ENCODE assay signal across 9 mouse cellular contexts in genomic region chr9:122655583-122655982, GRCm38 (mm10).
DNase-seq lines count a peak whose midpoint lies in the region; ATAC-seq lines count a peak whose summit lies in the region.
"Had no signal": no experiment of that assay in that cellular context is flagged by ENCODE, and none has a peak within 500 bp of the region (broad histone marks: within the 10 kb centered on the region; RNA-seq: fewer than 3 reads in every experiment).

No protein-coding gene starts in this region.

- WGBS in hindbrain, embryonic 11.5 days = 37% methylated on average over 17 of the region's 17 CpGs
- 47% methylated on average over 17 of the region's 17 CpGs for WGBS in hindbrain, embryonic 16.5 days
- 58% methylated on average over 17 of the region's 17 CpGs for WGBS in midbrain, embryonic 10.5 days
- 45% methylated on average over 17 of the region's 17 CpGs for WGBS in hindbrain, embryonic 13.5 days

- H3K36me3 ChIP-seq in hindbrain, embryonic 11.5 days (ENCODE audit: control insufficient read depth, insufficient read depth, low read length) = no peaks in the 10 kb centered on the region
- no peaks in the 10 kb centered on the region for H3K36me3 ChIP-seq in hindbrain, embryonic 16.5 days (ENCODE audit: control insufficient read depth, insufficient read depth, low read length)
- H3K36me3 ChIP-seq in midbrain, embryonic 10.5 days = no peaks in the 10 kb centered on the region
- H3K36me3 ChIP-seq in hindbrain, embryonic 13.5 days = no peaks in the 10 kb centered on the region
- H3K36me3 ChIP-seq: liver, embryonic 13.5 days had no signal

- no peaks in the 10 kb centered on the region for H3K27me3 ChIP-seq in hindbrain, embryonic 11.5 days (ENCODE audit: control insufficient read depth, insufficient read depth, low read length)
- no peaks in the 10 kb centered on the region for H3K27me3 ChIP-seq in hindbrain, embryonic 16.5 days (replicated peaks; ENCODE audit: control insufficient read depth, insufficient read depth, low read length)
- no peaks in the 10 kb centered on the region for H3K27me3 ChIP-seq in midbrain, embryonic 10.5 days (ENCODE audit: low read depth, poor library complexity, severe bottlenecking)
- no peaks in the 10 kb centered on the region for H3K27me3 ChIP-seq in hindbrain, embryonic 13.5 days
- H3K27me3 ChIP-seq: liver, embryonic 13.5 days had no signal

- no peak overlapping the region for H3K4me2 ChIP-seq in hindbrain, embryonic 11.5 days (replicated peaks; ENCODE audit: low read depth, low read length)
- H3K4me2 ChIP-seq in hindbrain, embryonic 16.5 days (ENCODE audit: low read length) = no peak overlapping the region
- H3K4me2 ChIP-seq in hindbrain, embryonic 13.5 days = no peak overlapping the region
- H3K4me2 ChIP-seq: liver, embryonic 13.5 days had no signal

- no peak overlapping the region for H3K4me3 ChIP-seq in hindbrain, embryonic 11.5 days (ENCODE audit: low read depth, low read length)
- no peak overlapping the region for H3K4me3 ChIP-seq in hindbrain, embryonic 16.5 days (ENCODE audit: low read length)
- H3K4me3 ChIP-seq in midbrain, embryonic 10.5 days = no peak overlapping the region
- no peak overlapping the region for H3K4me3 ChIP-seq in hindbrain, embryonic 13.5 days
- H3K4me3 ChIP-seq: liver, embryonic 13.5 days had no signal

- no peaks in the 10 kb centered on the region for H3K4me1 ChIP-seq in hindbrain, embryonic 11.5 days (replicated peaks; ENCODE audit: control insufficient read depth, insufficient read depth, low read length)
- H3K4me1 ChIP-seq in hindbrain, embryonic 16.5 days (ENCODE audit: control insufficient read depth, insufficient read depth, low read depth, low read length) = no peaks in the 10 kb centered on the region
- no peaks in the 10 kb centered on the region for H3K4me1 ChIP-seq in midbrain, embryonic 10.5 days
- 0 out of 2 replicates have a peak, but pooled peaks cover 3% of the 10 kb centered on the region for H3K4me1 ChIP-seq in hindbrain, embryonic 13.5 days (replicated peaks)
- H3K4me1 ChIP-seq: liver, embryonic 13.5 days had no signal

- no peak overlapping the region for H3K27ac ChIP-seq in hindbrain, embryonic 11.5 days (ENCODE audit: low read depth, low read length)
- H3K27ac ChIP-seq in hindbrain, embryonic 16.5 days (ENCODE audit: low read depth, low read length) = no peak overlapping the region
- no peak overlapping the region for H3K27ac ChIP-seq in midbrain, embryonic 10.5 days (replicated peaks)
- H3K27ac ChIP-seq in hindbrain, embryonic 13.5 days = no peak overlapping the region
- H3K27ac ChIP-seq: liver, embryonic 13.5 days had no signal

- DNase-seq in hindbrain, embryonic 11.5 days (ENCODE audit: low spot score) = peak; percentile 13
- DNase-seq in adrenal gland, adult 18-20 months (ENCODE audit: low spot score in 2 of 2) = peak; percentile 63 to 70
- DNase-seq in ovary, postnatal 14 days (ENCODE audit: low spot score) = peak; percentile 57
- no peak for DNase-seq in midbrain, embryonic 10.5 days (ENCODE audit: low spot score)
- no peak for DNase-seq in embryo, embryonic 10.5 days (ENCODE audit: low spot score)
- DNase-seq: liver, embryonic 13.5 days had no signal

- no peak for ATAC-seq in hindbrain, embryonic 11.5 days (ENCODE audit: low FRiP score)
- ATAC-seq in hindbrain, embryonic 16.5 days = no peak
- peak; percentile 73 for ATAC-seq in granulocyte monocyte progenitor cell, adult 5-6 weeks (replicated peaks; ENCODE audit: poor library complexity, severe bottlenecking)
- no peak for ATAC-seq in hindbrain, embryonic 13.5 days (ENCODE audit: low FRiP score)

- no peak overlapping the region for H3K9ac ChIP-seq in hindbrain, embryonic 11.5 days (ENCODE audit: low read depth, low read length)
- H3K9ac ChIP-seq in hindbrain, embryonic 16.5 days (ENCODE audit: low read depth, low read length) = no peak overlapping the region
- H3K9ac ChIP-seq in hindbrain, embryonic 13.5 days = no peak overlapping the region
- H3K9ac ChIP-seq: liver, embryonic 13.5 days had no signal

- H3K9me3 ChIP-seq in hindbrain, embryonic 11.5 days (ENCODE audit: control insufficient read depth, low read length) = no peaks in the 10 kb centered on the region
- no peaks in the 10 kb centered on the region for H3K9me3 ChIP-seq in hindbrain, embryonic 16.5 days (ENCODE audit: control insufficient read depth, low read length)
- no peaks in the 10 kb centered on the region for H3K9me3 ChIP-seq in midbrain, embryonic 10.5 days (replicated peaks)
- H3K9me3 ChIP-seq in hindbrain, embryonic 13.5 days = no peaks in the 10 kb centered on the region
- H3K9me3 ChIP-seq: liver, embryonic 13.5 days had no signal

Comparison
In these comparisons a context has a peak if more than half of its experiments do, and no peak if none do; other contexts are left out.
1. DNase-seq: peak in hindbrain, embryonic 11.5 days (single experiment), adrenal gland, adult 18-20 months (2 of 2) and ovary, postnatal 14 days (single experiment); none in midbrain, embryonic 10.5 days (single experiment) and embryo, embryonic 10.5 days (single experiment).